Mouse (Mus musculus): ENCODE measurements at regions not wholly inside any gene's neighbourhood (a gene's known extent, or its start where the extent isn't known, plus 50 kb on each side); places are given as distances from the start of the nearest gene placed in this dataset.

- Histone ChIP-seq H3K27ac (ENCODE audit: insufficient read depth, low read length) (no peak overlapping the region), H3K9ac (ENCODE audit: low read depth, poor library complexity, severe bottlenecking) (no peak overlapping the region), H3K4me1 (ENCODE audit: control insufficient read depth, insufficient read depth, low read length) (no peaks in the 10 kb centered on the region), H3K36me3 (ENCODE audit: control insufficient read depth, insufficient read depth, low read length, poor library complexity, severe bottlenecking) (no peaks in the 10 kb centered on the region), H3K9me3 (replicated peaks; ENCODE audit: control insufficient read depth, insufficient read depth, low read length, poor library complexity, severe bottlenecking) (no peaks in the 10 kb centered on the region), H3K27me3 (ENCODE audit: control insufficient read depth, insufficient read depth, low read length, poor library complexity, severe bottlenecking) (no peaks in the 10 kb centered on the region), H3K4me3 (ENCODE audit: low read depth, low read length) (no peak overlapping the region)
- TF ChIP-seq POLR2A (IDR thresholded peaks at IDR 0.05; ENCODE audit: insufficient read depth, low read length) = no peak
- no peak for TF ChIP-seq CTCF (IDR thresholded peaks at IDR 0.05; ENCODE audit: low read depth, low read length)
- TF ChIP-seq EP300 (IDR thresholded peaks at IDR 0.05; ENCODE audit: insufficient read depth, low read depth, low read length) = no peak
Observed at GRCm38 (mm10) chr5:105986401-105986800, 110.0 kb downstream of the Zfp326 start.

- Histone ChIP-seq H3K9me3 (replicated peaks; ENCODE audit: control insufficient read depth, insufficient read depth, low read length, poor library complexity, severe bottlenecking) (no peaks in the 10 kb centered on the region), H3K4me1 (ENCODE audit: control insufficient read depth, insufficient read depth, low read length) (no peaks in the 10 kb centered on the region), H3K36me3 (ENCODE audit: control insufficient read depth, insufficient read depth, low read length, poor library complexity, severe bottlenecking) (no peaks in the 10 kb centered on the region), H3K27ac (ENCODE audit: insufficient read depth, low read length) (no peak overlapping the region), H3K9ac (ENCODE audit: low read depth, poor library complexity, severe bottlenecking) (no peak overlapping the region), H3K4me3 (ENCODE audit: low read depth, low read length) (no peak overlapping the region), H3K27me3 (ENCODE audit: control insufficient read depth, insufficient read depth, low read length, poor library complexity, severe bottlenecking) (no peaks in the 10 kb centered on the region)
- TF ChIP-seq CTCF (IDR thresholded peaks at IDR 0.05; ENCODE audit: low read depth, low read length) (no peak), EP300 (IDR thresholded peaks at IDR 0.05; ENCODE audit: insufficient read depth, low read depth, low read length) (no peak), POLR2A (IDR thresholded peaks at IDR 0.05; ENCODE audit: insufficient read depth, low read length) (no peak)
Observed at GRCm38 (mm10) chr5:105983131-105983530, 106.8 kb downstream of the Zfp326 start.

GRCm38 (mm10) chr5:105976746-105977145, 100.4 kb downstream of the Zfp326 start:
- Histone ChIP-seq H3K27me3 (ENCODE audit: control insufficient read depth, insufficient read depth, low read length, poor library complexity, severe bottlenecking) (no peaks in the 10 kb centered on the region), H3K36me3 (ENCODE audit: control insufficient read depth, insufficient read depth, low read length, poor library complexity, severe bottlenecking) (no peaks in the 10 kb centered on the region), H3K9me3 (replicated peaks; ENCODE audit: control insufficient read depth, insufficient read depth, low read length, poor library complexity, severe bottlenecking) (no peaks in the 10 kb centered on the region), H3K4me1 (ENCODE audit: control insufficient read depth, insufficient read depth, low read length) (no peaks in the 10 kb centered on the region), H3K9ac (ENCODE audit: low read depth, poor library complexity, severe bottlenecking) (no peak overlapping the region), H3K27ac (ENCODE audit: insufficient read depth, low read length) (no peak overlapping the region), H3K4me3 (ENCODE audit: low read depth, low read length) (no peak overlapping the region)
- TF ChIP-seq CTCF (IDR thresholded peaks at IDR 0.05; ENCODE audit: low read depth, low read length) (no peak), POLR2A (IDR thresholded peaks at IDR 0.05; ENCODE audit: insufficient read depth, low read length) (no peak), EP300 (IDR thresholded peaks at IDR 0.05; ENCODE audit: insufficient read depth, low read depth, low read length) (no peak)

GRCm38 (mm10) chr5:105976076-105976475, 99.7 kb downstream of the Zfp326 start:
- Histone ChIP-seq H3K27ac (ENCODE audit: insufficient read depth, low read length) (no peak overlapping the region), H3K9ac (ENCODE audit: low read depth, poor library complexity, severe bottlenecking) (no peak overlapping the region), H3K27me3 (ENCODE audit: control insufficient read depth, insufficient read depth, low read length, poor library complexity, severe bottlenecking) (no peaks in the 10 kb centered on the region), H3K4me3 (ENCODE audit: low read depth, low read length) (no peak overlapping the region), H3K4me1 (ENCODE audit: control insufficient read depth, insufficient read depth, low read length) (no peaks in the 10 kb centered on the region), H3K36me3 (ENCODE audit: control insufficient read depth, insufficient read depth, low read length, poor library complexity, severe bottlenecking) (no peaks in the 10 kb centered on the region), H3K9me3 (replicated peaks; ENCODE audit: control insufficient read depth, insufficient read depth, low read length, poor library complexity, severe bottlenecking) (no peaks in the 10 kb centered on the region)
- TF ChIP-seq POLR2A (IDR thresholded peaks at IDR 0.05; ENCODE audit: insufficient read depth, low read length) = no peak
- no peak for TF ChIP-seq CTCF (IDR thresholded peaks at IDR 0.05; ENCODE audit: low read depth, low read length)
- TF ChIP-seq EP300 (IDR thresholded peaks at IDR 0.05; ENCODE audit: insufficient read depth, low read depth, low read length) = no peak

- no peaks in the 10 kb centered on the region for H3K27me3 ChIP-seq (ENCODE audit: control insufficient read depth, insufficient read depth, low read length, poor library complexity, severe bottlenecking)
- H3K9ac ChIP-seq (ENCODE audit: low read depth, poor library complexity, severe bottlenecking) = no peak overlapping the region
- H3K4me3 ChIP-seq (ENCODE audit: low read depth, low read length) = no peak overlapping the region
- no peaks in the 10 kb centered on the region for H3K36me3 ChIP-seq (ENCODE audit: control insufficient read depth, insufficient read depth, low read length, poor library complexity, severe bottlenecking)
- H3K27ac ChIP-seq (ENCODE audit: insufficient read depth, low read length) = no peak overlapping the region
- H3K4me1 ChIP-seq (ENCODE audit: control insufficient read depth, insufficient read depth, low read length) = no peaks in the 10 kb centered on the region
- no peak for TF ChIP-seq POLR2A (IDR thresholded peaks at IDR 0.05; ENCODE audit: insufficient read depth, low read length)
- no peaks in the 10 kb centered on the region for H3K9me3 ChIP-seq (replicated peaks; ENCODE audit: control insufficient read depth, insufficient read depth, low read length, poor library complexity, severe bottlenecking)
Observed at GRCm38 (mm10) chr5:105975275-105976011, 99.1 kb downstream of the Zfp326 start.

- Histone ChIP-seq H3K4me1 (ENCODE audit: control insufficient read depth, insufficient read depth, low read length) (no peaks in the 10 kb centered on the region), H3K27ac (ENCODE audit: insufficient read depth, low read length) (no peak overlapping the region), H3K9ac (ENCODE audit: low read depth, poor library complexity, severe bottlenecking) (no peak overlapping the region), H3K4me3 (ENCODE audit: low read depth, low read length) (no peak overlapping the region), H3K36me3 (ENCODE audit: control insufficient read depth, insufficient read depth, low read length, poor library complexity, severe bottlenecking) (no peaks in the 10 kb centered on the region), H3K9me3 (replicated peaks; ENCODE audit: control insufficient read depth, insufficient read depth, low read length, poor library complexity, severe bottlenecking) (no peaks in the 10 kb centered on the region), H3K27me3 (ENCODE audit: control insufficient read depth, insufficient read depth, low read length, poor library complexity, severe bottlenecking) (no peaks in the 10 kb centered on the region)
- TF ChIP-seq EP300 (IDR thresholded peaks at IDR 0.05; ENCODE audit: insufficient read depth, low read depth, low read length) = no peak
- no peak for TF ChIP-seq POLR2A (IDR thresholded peaks at IDR 0.05; ENCODE audit: insufficient read depth, low read length)
- no peak for TF ChIP-seq CTCF (IDR thresholded peaks at IDR 0.05; ENCODE audit: low read depth, low read length)
Observed at GRCm38 (mm10) chr5:105974576-105975177, 98.3 kb downstream of the Zfp326 start.
